Mouse (Mus musculus) midbrain, embryonic 14.5 days (tissue): ENCODE results near the gene Gm5148. TPM values are rescaled to one million over a fixed set of nuclear protein-coding genes. Genes with fewer than 3 reads are reported as not detected.

Experiments used
- ATAC-seq: fragments of 200-750 bp; cut with Nextera tagmentation; 2 replicates; pipeline ENCODE4 v1.8.0; 2017; ENCODE audit warnings: moderate number of reproducible peaks, moderate library complexity; ENCODE audit not compliant: low FRiP score, low TSS enrichment
- DNase-seq: peaks from one replicate; pipeline ENCODE4 v3.0.0-alpha.2; 2015
- H3K27ac ChIP-seq: fragments of 300-500 bp; sonication (generic); replicated peaks from 2 replicates; pipeline ENCODE4 v1.5.1; 2014; ENCODE audit warnings: mild to moderate bottlenecking, low read depth, low read length, moderate library complexity
- H3K27me3 ChIP-seq: fragments of 300-500 bp; sonication (generic); 2 replicates; pipeline ENCODE4 v1.6.1; 2014; ENCODE audit warnings: low read length, control low read depth, mixed read lengths; ENCODE audit not compliant: control insufficient read depth, insufficient read depth
- H3K36me3 ChIP-seq: fragments of 300-500 bp; sonication (generic); 2 replicates; pipeline ENCODE4 v1.6.1; 2014; ENCODE audit warnings: low read length, control low read depth; ENCODE audit not compliant: control insufficient read depth, insufficient read depth
- H3K4me1 ChIP-seq: fragments of 300-500 bp; sonication (generic); 2 replicates; pipeline ENCODE4 v1.6.1; 2014; ENCODE audit warnings: mild to moderate bottlenecking, antibody characterized with exemption, low read length, control low read depth; ENCODE audit not compliant: control insufficient read depth, insufficient read depth
- H3K4me2 ChIP-seq: fragments of 300-500 bp; sonication (generic); 2 replicates; pipeline ENCODE4 v1.6.1; 2014; ENCODE audit warnings: mild to moderate bottlenecking, low read length, moderate library complexity
- H3K4me3 ChIP-seq: fragments of 300-500 bp; sonication (generic); replicated peaks from 2 replicates; pipeline ENCODE4 v1.5.1; 2014; ENCODE audit warnings: low read depth, low read length
- H3K9ac ChIP-seq: fragments of 300-500 bp; sonication (generic); replicated peaks from 2 replicates; pipeline ENCODE4 v1.6.1; 2014; ENCODE audit warnings: mild to moderate bottlenecking, low read length, moderate library complexity
- H3K9me3 ChIP-seq: fragments of 300-500 bp; sonication (generic); 2 replicates; pipeline ENCODE4 v1.6.1; 2016; ENCODE audit warnings: low read length, control low read depth, mixed read lengths; ENCODE audit not compliant: control insufficient read depth
- WGBS: fragments of 180-500 bp; shearing (Covaris S2); extraction: QIAGEN DNeasy Blood & Tissue Kit; methylation state at CpG from one replicate; pipeline ENCODE4 v1.1.7; 2014; 5-methylcytosine and 5-hydroxymethylcytosine counted together
- polyA plus RNA-seq: library from polyadenylated mRNA; unstranded; fragments of >200 nt; fragmentation: Nextera tagmentation; extraction: Ambion mirVana; gene quantifications from 2 replicates; pipeline ENCODE4 v1.2.1, GENCODE M21; 2014

Gm5148 gene
- polyA plus RNA-seq, 1 experiment from 2014 or later: 12.9 TPM

GRCm38 (mm10) chr3:37761741-37762140 is 37.5 kb upstream of the Gm5148 start:
- 68% methylated on average over 5 of the region's 5 CpGs for WGBS
- DNase-seq (no peak), ATAC-seq (no peak)

GRCm38 (mm10) chr3:37760866-37761265 is 36.6 kb upstream of the Gm5148 start:
- ATAC-seq (no peak), DNase-seq (no peak)
- Histone ChIP-seq H3K9ac (no peak overlapping the region), H3K4me2 (no peak overlapping the region), H3K27me3 (no peaks in the 10 kb centered on the region), H3K4me3 (no peak overlapping the region), H3K4me1 (peaks cover 11% of the 10 kb centered on the region), H3K36me3 (no peaks in the 10 kb centered on the region), H3K9me3 (no peaks in the 10 kb centered on the region; the same call in 1 of the 2 replicates), H3K27ac (no peak overlapping the region)
- WGBS: 91% methylated on average over 6 of the region's 6 CpGs

More at GRCm38 (mm10) chr3:37761741-37762140, 37.5 kb upstream of the Gm5148 start:
- Histone ChIP-seq H3K27me3 (no peaks in the 10 kb centered on the region), H3K9me3 (no peaks in the 10 kb centered on the region), H3K27ac (no peak overlapping the region), H3K4me2 (no peak overlapping the region), H3K4me3 (no peak overlapping the region), H3K9ac (no peak overlapping the region), H3K4me1 (peaks cover 11% of the 10 kb centered on the region), H3K36me3 (no peaks in the 10 kb centered on the region)

DNA sequence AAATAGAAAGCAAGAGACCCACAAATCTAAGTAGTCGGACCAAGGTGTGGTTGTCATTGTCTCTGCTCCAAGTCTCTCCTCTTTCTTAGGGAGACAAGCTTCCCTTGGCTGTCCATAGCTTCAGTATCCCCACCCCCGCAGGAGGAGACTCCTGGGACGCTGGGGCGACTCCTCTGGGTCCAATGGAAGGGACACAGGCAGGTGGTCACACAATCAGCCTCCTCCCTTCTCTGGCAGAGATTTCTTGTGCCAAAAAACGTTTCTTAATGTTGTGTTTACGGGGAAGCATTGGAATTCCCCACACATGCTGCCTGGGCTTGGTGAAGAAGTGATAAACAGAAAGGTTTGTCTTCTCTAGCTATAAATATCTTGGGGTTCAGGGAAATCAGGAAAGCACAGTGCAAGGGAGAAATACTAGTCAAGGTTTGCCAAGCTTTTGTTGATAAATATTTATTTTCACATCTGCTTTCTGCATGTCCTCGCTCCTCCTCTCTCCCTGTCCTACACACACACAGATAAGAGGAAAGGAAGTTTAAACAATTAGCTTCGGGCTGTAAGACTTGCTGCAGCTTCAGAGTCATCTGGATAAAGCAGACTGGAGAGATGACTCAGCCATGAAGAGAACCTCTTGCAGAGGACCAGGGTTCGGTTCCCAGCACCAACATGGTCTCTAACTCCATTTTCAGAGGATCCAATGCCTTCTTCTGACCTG is 34.5 kb upstream of the Gm5148 start:
- H3K27ac ChIP-seq: peak overlapping the region; percentile 21
- no peak for ATAC-seq
- H3K9ac ChIP-seq: no peak overlapping the region
- peaks cover 11% of the 10 kb centered on the region for H3K4me1 ChIP-seq
- peaks cover 3% of the 10 kb centered on the region; the same call in 1 of the 2 replicates for H3K9me3 ChIP-seq
- no peak overlapping the region for H3K4me3 ChIP-seq
- no peaks in the 10 kb centered on the region for H3K36me3 ChIP-seq
- no peaks in the 10 kb centered on the region for H3K27me3 ChIP-seq
- H3K4me2 ChIP-seq: peak overlapping the region; percentile 38
- WGBS: 47% methylated on average over 9 of the region's 9 CpGs
- no peak for DNase-seq

- Histone ChIP-seq H3K4me3 (no peak overlapping the region), H3K27me3 (no peaks in the 10 kb centered on the region), H3K36me3 (no peaks in the 10 kb centered on the region), H3K4me1 (peaks cover 11% of the 10 kb centered on the region), H3K27ac (peak overlapping the region; percentile 21; the same call in 1 of the 2 replicates), H3K9me3 (peaks cover 3% of the 10 kb centered on the region; the same call in 1 of the 2 replicates), H3K4me2 (peak overlapping the region; percentile 38), H3K9ac (no peak overlapping the region)
- DNase-seq (peak; percentile 80), ATAC-seq (peak; percentile 80)
- WGBS: 6% methylated on average over 12 of the region's 12 CpGs
Measured at GRCm38 (mm10) chr3:37758124-37758523, 33.8 kb upstream of the Gm5148 start.

DNA sequence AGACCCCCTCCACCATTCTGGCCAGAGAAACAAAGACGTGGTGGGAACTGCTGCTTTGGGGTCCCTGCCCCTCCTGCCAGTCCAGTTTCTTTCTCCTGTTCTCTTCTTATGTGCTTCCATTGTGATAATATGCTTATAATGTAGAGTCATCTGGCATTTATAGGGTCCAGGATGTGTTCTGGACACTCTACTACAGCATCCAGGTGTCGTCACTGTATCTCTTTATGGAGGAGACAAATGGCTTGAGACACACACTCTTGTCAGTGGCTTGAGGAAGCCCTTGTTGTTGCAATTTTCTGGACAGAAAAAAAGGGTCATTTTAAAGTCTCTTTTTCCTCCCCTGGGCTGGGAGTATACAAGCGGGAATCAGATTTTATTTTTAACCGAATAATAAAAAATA is 33.3 kb upstream of the Gm5148 start:
- WGBS: 27% methylated on average over 4 of the region's 4 CpGs
- peak overlapping the region; percentile 38 for H3K4me2 ChIP-seq
- no peaks in the 10 kb centered on the region for H3K27me3 ChIP-seq
- ATAC-seq: 0 out of 2 replicates have a peak, but pooled peaks have one; percentile 43
- H3K9ac ChIP-seq: no peak overlapping the region
- peaks cover 11% of the 10 kb centered on the region for H3K4me1 ChIP-seq
- no peak for DNase-seq
- no peaks in the 10 kb centered on the region for H3K36me3 ChIP-seq
- H3K27ac ChIP-seq: no peak overlapping the region
- H3K4me3 ChIP-seq: no peak overlapping the region
- peaks cover 3% of the 10 kb centered on the region; the same call in 1 of the 2 replicates for H3K9me3 ChIP-seq

DNA sequence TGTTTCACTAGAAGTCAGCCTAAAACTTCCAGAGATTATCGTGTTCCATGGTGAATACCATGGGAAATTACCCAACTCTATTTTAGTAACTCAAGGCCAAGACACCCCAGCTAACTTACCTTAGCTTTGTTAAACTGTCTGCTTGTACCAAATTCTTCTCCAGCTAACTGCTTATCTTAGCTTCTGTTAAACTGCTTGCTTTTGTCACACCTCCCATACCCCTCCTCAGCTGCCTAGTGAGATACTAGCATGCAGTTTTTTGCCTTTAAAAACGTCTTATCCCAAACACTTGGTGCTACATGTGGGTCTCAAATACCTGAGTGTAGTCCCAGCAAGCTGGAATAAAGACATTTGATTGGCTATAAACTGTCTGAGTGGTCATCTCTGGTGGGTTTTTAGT is 31.7 kb upstream of the Gm5148 start:
- H3K4me2 ChIP-seq: no peak overlapping the region
- H3K27me3 ChIP-seq: no peaks in the 10 kb centered on the region
- no peak overlapping the region for H3K4me3 ChIP-seq
- H3K4me1 ChIP-seq: peaks cover 11% of the 10 kb centered on the region
- no peak overlapping the region for H3K27ac ChIP-seq
- H3K36me3 ChIP-seq: no peaks in the 10 kb centered on the region
- H3K9me3 ChIP-seq: peaks cover 3% of the 10 kb centered on the region; the same call in 1 of the 2 replicates
- ATAC-seq (no peak), DNase-seq (no peak)
- no peak overlapping the region for H3K9ac ChIP-seq
- WGBS: 66% methylated on average over 2 of the region's 2 CpGs

DNA sequence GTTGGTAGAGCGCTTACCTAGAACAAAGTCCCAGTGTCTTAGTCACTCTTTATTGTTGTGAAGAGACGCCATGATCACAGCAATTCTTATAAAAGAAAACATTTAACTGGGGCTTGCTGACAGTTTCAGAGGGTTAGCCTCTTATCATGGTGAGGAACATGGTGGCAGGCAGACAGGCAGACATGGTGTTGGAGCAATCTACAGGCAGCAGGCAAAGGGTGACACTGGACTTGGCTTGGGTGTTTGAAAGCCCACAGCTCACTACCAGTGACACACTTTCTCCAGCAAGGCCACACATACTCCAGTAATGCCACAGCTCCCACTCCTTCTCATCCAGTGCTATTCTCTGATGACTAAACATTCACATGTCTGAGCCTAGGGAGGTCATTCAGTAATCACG is 30.3 kb upstream of the Gm5148 start:
- H3K36me3 ChIP-seq: no peaks in the 10 kb centered on the region
- H3K27me3 ChIP-seq: no peaks in the 10 kb centered on the region
- WGBS: 91% methylated on average over 3 of the region's 3 CpGs
- peaks cover 11% of the 10 kb centered on the region for H3K4me1 ChIP-seq
- ATAC-seq (no peak), DNase-seq (no peak)
- no peak overlapping the region for H3K9ac ChIP-seq
- H3K9me3 ChIP-seq: peaks cover 3% of the 10 kb centered on the region; the same call in 1 of the 2 replicates
- no peak overlapping the region for H3K4me2 ChIP-seq
- no peak overlapping the region for H3K27ac ChIP-seq
- no peak overlapping the region for H3K4me3 ChIP-seq

- ATAC-seq (no peak), DNase-seq (no peak)
- Histone ChIP-seq H3K27ac (no peak overlapping the region), H3K9ac (no peak overlapping the region), H3K4me1 (peaks cover 6% of the 10 kb centered on the region; the same call in 1 of the 2 replicates), H3K27me3 (no peaks in the 10 kb centered on the region), H3K9me3 (peaks cover 3% of the 10 kb centered on the region; the same call in 1 of the 2 replicates), H3K4me3 (no peak overlapping the region), H3K36me3 (no peaks in the 10 kb centered on the region), H3K4me2 (no peak overlapping the region)
- 95% methylated on average over 3 of the region's 3 CpGs for WGBS
Measured at GRCm38 (mm10) chr3:37753148-37753547, 28.9 kb upstream of the Gm5148 start.
